Mouse (Mus musculus): ENCODE data around the gene Smim20. TPM values are rescaled to one million over a fixed set of nuclear protein-coding genes. Genes with fewer than 3 reads are reported as not detected.

Gene Smim20
- total RNA-seq, 2 experiments from 2014 or later, result 102 to 119 TPM

GRCm38 (mm10) chr5:53306864-53307263 lies 40.0 kb downstream of the Smim20 start:
- no peak for DNase-seq

- DNase-seq, result no peak
Measured at GRCm38 (mm10) chr5:53307437-53307836, 40.6 kb downstream of the Smim20 start.

GRCm38 (mm10) chr5:53314404-53315167 lies 47.7 kb downstream of the Smim20 start:
- peak; percentile 52 to 69 for DNase-seq

- DNase-seq, result no peak
Measured at GRCm38 (mm10) chr5:53315829-53316228, 48.9 kb downstream of the Smim20 start.

- no peak for DNase-seq
Measured at GRCm38 (mm10) chr5:53317396-53317795, 50.5 kb downstream of the Smim20 start.

- DNase-seq, result no peak
Measured at GRCm38 (mm10) chr5:53317885-53318466, 51.1 kb downstream of the Smim20 start.

GRCm38 (mm10) chr5:53320331-53320730 lies 53.4 kb downstream of the Smim20 start:
- no peak for DNase-seq

- DNase-seq, result no peak
Measured at GRCm38 (mm10) chr5:53321901-53322300, 55.0 kb downstream of the Smim20 start.

GRCm38 (mm10) chr5:53322471-53322870 lies 55.6 kb downstream of the Smim20 start:
- DNase-seq, result no peak

- no peak for DNase-seq
Measured at GRCm38 (mm10) chr5:53323121-53323520, 56.2 kb downstream of the Smim20 start.

GRCm38 (mm10) chr5:53324256-53324655 lies 57.4 kb downstream of the Smim20 start:
- DNase-seq, result no peak

GRCm38 (mm10) chr5:53324791-53325190 lies 57.9 kb downstream of the Smim20 start:
- DNase-seq, result no peak

- DNase-seq, result peak; percentile 79 to 89
Measured at GRCm38 (mm10) chr5:53326023-53326422, 59.1 kb downstream of the Smim20 start.

GRCm38 (mm10) chr5:53326491-53326890 lies 59.6 kb downstream of the Smim20 start:
- DNase-seq, result no peak

Other genes starting within 250 kb of the Smim20 start
- gene Slc34a2, start 229.0 kb upstream of the Smim20 start, total RNA-seq (2021), result under 1 TPM in 1 of 2 experiments, not detected in 1; 0.10 TPM
- gene Sel1l3, start 53.2 kb upstream of the Smim20 start, total RNA-seq (2021), result 1 to 10 TPM in 1 of 2 experiments, under 1 TPM in 1; 0.89 to 1.3 TPM
- gene Rbpj, start 199.1 kb downstream of the Smim20 start, total RNA-seq (2021), result 10 to 100 TPM; 17.5 to 22.4 TPM

Data from heart, adult 18-20 months (tissue).